Mouse (Mus musculus): ENCODE measurements around the gene Fxyd3. TPM values are rescaled to one million over a fixed set of nuclear protein-coding genes. Genes with fewer than 3 reads are reported as not detected.

The Fxyd3 gene
- 108 and 127 TPM in 2 replicates for polyA plus RNA-seq (2015; fragmentation: Nextera tagmentation; extraction: Ambion mirVana)

- no peak within 1 kb of the TSS for H3K9ac ChIP-seq
- H3K27me3 ChIP-seq, result no peaks in the 10 kb centered on the region
- H3K36me3 ChIP-seq, result no peaks in the 10 kb centered on the region
- H3K4me3 ChIP-seq (replicated peaks), result peak within 1 kb of the TSS; percentile 25
- 0 out of 2 replicates have a peak, but pooled peaks have one; percentile 17 for ATAC-seq (ENCODE audit: insufficient number of reproducible peaks, low FRiP score, low TSS enrichment, low read depth)
- no peaks in the 10 kb centered on the region for H3K9me3 ChIP-seq (replicated peaks)
- peak within 1 kb of the TSS; percentile 59 for H3K27ac ChIP-seq (replicated peaks)
- H3K4me1 ChIP-seq, result peaks cover 26% of the 10 kb centered on the region
- peak within 1 kb of the TSS; percentile 35 for H3K4me2 ChIP-seq (replicated peaks)
- 24% methylated on average over 5 of the region's 5 CpGs for WGBS
Observed at GRCm38 (mm10) chr7:31076492-31076891, at the start of gene Fxyd3. TSS of gene Fxyd3 (minus strand) at chr7:31076704.

DNA sequence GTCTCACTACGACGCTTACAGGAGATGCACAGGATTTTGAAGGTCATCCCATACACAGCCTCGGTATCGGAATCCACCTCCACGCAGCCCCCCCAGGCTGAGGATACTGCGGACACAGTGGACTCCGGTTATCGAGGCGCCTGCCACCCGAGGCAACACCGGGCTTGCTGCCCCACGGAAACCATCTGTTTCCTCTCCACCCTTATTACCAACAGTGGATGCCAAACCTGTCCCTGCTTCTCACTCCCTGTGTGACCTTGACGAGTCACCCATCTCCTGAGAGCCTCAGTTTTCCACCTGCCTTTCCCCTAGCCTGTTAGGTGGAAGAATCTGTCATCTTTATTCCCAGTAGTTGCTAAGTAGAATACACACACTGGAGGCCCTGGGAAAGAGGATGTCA lies 48.6 kb upstream of the Fxyd3 start:
- peaks cover 15% of the 10 kb centered on the region for H3K27me3 ChIP-seq
- H3K9me3 ChIP-seq (replicated peaks), result no peaks in the 10 kb centered on the region
- no peak overlapping the region for H3K4me3 ChIP-seq (replicated peaks)
- no peak overlapping the region for H3K4me2 ChIP-seq (replicated peaks)
- 78% methylated on average over 13 of the region's 13 CpGs for WGBS
- H3K9ac ChIP-seq, result no peak overlapping the region
- H3K27ac ChIP-seq (replicated peaks), result no peak overlapping the region
- peaks cover 16% of the 10 kb centered on the region for H3K36me3 ChIP-seq
- H3K4me1 ChIP-seq, result peaks cover 15% of the 10 kb centered on the region
- ATAC-seq (ENCODE audit: insufficient number of reproducible peaks, low FRiP score, low TSS enrichment, low read depth), result no peak

DNA sequence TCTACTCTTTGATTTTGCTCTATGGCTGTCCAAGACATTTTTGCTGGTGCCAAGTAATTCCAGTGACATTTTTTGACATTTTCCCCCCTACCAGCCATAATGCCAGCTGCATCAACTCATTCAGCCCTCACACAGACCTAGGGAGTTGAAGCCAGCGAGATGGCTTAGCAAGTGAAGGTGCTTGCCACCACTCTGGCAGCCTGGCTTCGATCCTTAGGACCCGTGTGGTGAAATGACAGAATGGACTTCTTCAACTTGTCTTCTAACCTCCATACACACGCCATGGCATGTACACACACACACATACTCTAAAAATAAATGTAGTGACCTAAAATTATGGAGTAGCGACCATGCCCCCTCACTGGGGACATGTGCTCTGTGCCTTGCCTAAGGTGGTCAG lies 47.9 kb upstream of the Fxyd3 start:
- H3K27me3 ChIP-seq, result peaks cover 15% of the 10 kb centered on the region
- H3K4me1 ChIP-seq, result peaks cover 15% of the 10 kb centered on the region
- WGBS, result 84% methylated on average over 5 of the region's 5 CpGs
- no peak overlapping the region for H3K27ac ChIP-seq (replicated peaks)
- H3K9me3 ChIP-seq (replicated peaks), result no peaks in the 10 kb centered on the region
- H3K9ac ChIP-seq, result no peak overlapping the region
- no peak overlapping the region for H3K4me3 ChIP-seq (replicated peaks)
- H3K36me3 ChIP-seq, result peaks cover 8% of the 10 kb centered on the region
- ATAC-seq (ENCODE audit: insufficient number of reproducible peaks, low FRiP score, low TSS enrichment, low read depth), result no peak
- H3K4me2 ChIP-seq (replicated peaks), result no peak overlapping the region

GRCm38 (mm10) chr7:31123697-31124096 lies 47.2 kb upstream of the Fxyd3 start:
- H3K9me3 ChIP-seq (replicated peaks), result no peaks in the 10 kb centered on the region
- H3K36me3 ChIP-seq, result peaks cover 1% of the 10 kb centered on the region; the same call in 1 of the 2 replicates
- peaks cover 15% of the 10 kb centered on the region for H3K27me3 ChIP-seq
- no peak overlapping the region for H3K9ac ChIP-seq
- no peak for ATAC-seq (ENCODE audit: insufficient number of reproducible peaks, low FRiP score, low TSS enrichment, low read depth)
- peaks cover 15% of the 10 kb centered on the region for H3K4me1 ChIP-seq
- no peak overlapping the region for H3K4me2 ChIP-seq (replicated peaks)
- WGBS, result 79% methylated on average over 3 of the region's 3 CpGs
- no peak overlapping the region for H3K27ac ChIP-seq (replicated peaks)
- H3K4me3 ChIP-seq (replicated peaks), result no peak overlapping the region

- H3K27ac ChIP-seq (replicated peaks), result no peak overlapping the region
- no peaks in the 10 kb centered on the region for H3K9me3 ChIP-seq (replicated peaks)
- H3K4me1 ChIP-seq, result peaks cover 15% of the 10 kb centered on the region
- no peak overlapping the region for H3K4me3 ChIP-seq (replicated peaks)
- no peak overlapping the region for H3K4me2 ChIP-seq (replicated peaks)
- H3K36me3 ChIP-seq, result no peaks in the 10 kb centered on the region
- H3K9ac ChIP-seq, result no peak overlapping the region
- 87% methylated on average over 16 of the region's 16 CpGs for WGBS
- ATAC-seq (ENCODE audit: insufficient number of reproducible peaks, low FRiP score, low TSS enrichment, low read depth), result no peak
- H3K27me3 ChIP-seq, result peaks cover 15% of the 10 kb centered on the region
Observed at GRCm38 (mm10) chr7:31122641-31123631, 46.4 kb upstream of the Fxyd3 start.

DNA sequence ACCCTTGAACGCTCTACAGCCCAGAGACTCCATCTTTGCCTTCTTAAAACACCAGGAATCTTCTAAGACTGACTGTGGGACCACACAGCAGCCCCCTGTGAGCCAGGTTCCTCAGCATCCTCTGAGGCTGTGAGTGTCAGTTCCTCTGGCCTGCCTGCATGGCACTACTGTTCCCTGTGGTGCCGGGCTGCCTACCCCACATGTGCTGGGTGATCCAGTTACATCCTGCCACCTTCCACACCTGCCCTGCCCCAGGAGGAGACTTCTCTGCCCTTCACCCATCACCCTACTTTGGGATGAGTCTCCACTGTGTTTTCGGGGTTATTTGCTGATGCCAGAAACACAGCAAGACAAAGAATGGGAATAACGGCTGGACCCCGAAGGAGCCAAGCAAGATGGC lies 43.1 kb upstream of the Fxyd3 start:
- no peak overlapping the region for H3K4me3 ChIP-seq (replicated peaks)
- WGBS, result 85% methylated on average over 5 of the region's 5 CpGs
- H3K27ac ChIP-seq (replicated peaks), result no peak overlapping the region
- H3K27me3 ChIP-seq, result peaks cover 2% of the 10 kb centered on the region; the same call in 1 of the 2 replicates
- H3K4me1 ChIP-seq, result peaks cover 16% of the 10 kb centered on the region
- no peaks in the 10 kb centered on the region for H3K36me3 ChIP-seq
- H3K4me2 ChIP-seq (replicated peaks), result no peak overlapping the region
- ATAC-seq (ENCODE audit: insufficient number of reproducible peaks, low FRiP score, low TSS enrichment, low read depth), result no peak
- no peaks in the 10 kb centered on the region for H3K9me3 ChIP-seq (replicated peaks)
- H3K9ac ChIP-seq, result no peak overlapping the region

DNA sequence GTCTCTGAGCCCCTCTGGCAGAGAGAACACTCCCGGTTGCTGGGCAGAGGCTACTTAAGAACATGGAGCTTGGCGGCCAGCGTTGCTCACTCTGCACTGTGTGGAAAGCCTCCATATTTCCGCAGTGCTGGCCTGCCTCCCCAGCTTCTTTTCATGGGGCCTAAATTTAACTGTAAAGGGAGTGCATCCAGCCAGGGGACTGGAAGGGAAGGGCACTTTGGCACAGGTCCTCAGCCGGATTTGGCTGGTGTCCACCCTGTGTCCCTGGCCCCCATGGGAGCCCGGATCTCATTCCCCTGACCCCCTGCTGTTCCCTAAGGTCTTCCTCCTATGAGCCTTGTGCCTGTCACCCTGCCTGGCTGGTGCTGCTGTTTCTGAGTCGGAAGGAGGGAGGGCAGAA lies 42.0 kb upstream of the Fxyd3 start:
- no peak for ATAC-seq (ENCODE audit: insufficient number of reproducible peaks, low FRiP score, low TSS enrichment, low read depth)
- Histone ChIP-seq H3K4me1 (peaks cover 16% of the 10 kb centered on the region), H3K9me3 (replicated peaks) (no peaks in the 10 kb centered on the region), H3K4me2 (replicated peaks) (no peak overlapping the region), H3K27me3 (no peaks in the 10 kb centered on the region), H3K4me3 (replicated peaks) (no peak overlapping the region), H3K36me3 (no peaks in the 10 kb centered on the region), H3K27ac (replicated peaks) (no peak overlapping the region), H3K9ac (no peak overlapping the region)
- WGBS, result 70% methylated on average over 7 of the region's 7 CpGs

DNA sequence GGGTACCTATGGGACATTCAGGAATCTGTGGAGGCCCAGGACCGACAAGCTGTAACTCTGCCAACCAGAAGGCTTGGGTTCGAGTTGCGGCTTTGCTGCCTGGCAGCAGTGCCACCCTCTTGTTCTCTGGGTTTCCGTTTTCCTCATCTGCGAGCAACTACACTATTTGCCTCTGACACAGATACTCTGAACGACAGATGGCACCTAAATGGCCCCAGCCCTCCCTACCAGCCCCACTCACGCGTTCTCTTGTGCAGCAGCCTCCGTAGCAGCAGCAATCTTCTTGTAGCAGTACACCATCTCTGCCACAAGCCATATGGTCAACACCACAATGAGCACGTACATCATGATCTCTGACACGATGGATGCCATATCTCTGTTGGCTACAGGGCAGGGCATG lies 41.0 kb upstream of the Fxyd3 start:
- no peak overlapping the region for H3K4me2 ChIP-seq (replicated peaks)
- H3K27me3 ChIP-seq, result no peaks in the 10 kb centered on the region
- no peaks in the 10 kb centered on the region for H3K9me3 ChIP-seq (replicated peaks)
- WGBS, result 84% methylated on average over 11 of the region's 11 CpGs
- ATAC-seq (ENCODE audit: insufficient number of reproducible peaks, low FRiP score, low TSS enrichment, low read depth), result no peak
- H3K27ac ChIP-seq (replicated peaks), result no peak overlapping the region
- no peak overlapping the region for H3K9ac ChIP-seq
- no peak overlapping the region for H3K4me3 ChIP-seq (replicated peaks)
- H3K4me1 ChIP-seq, result peaks cover 16% of the 10 kb centered on the region
- H3K36me3 ChIP-seq, result no peaks in the 10 kb centered on the region

- H3K36me3 ChIP-seq, result no peaks in the 10 kb centered on the region
- no peaks in the 10 kb centered on the region for H3K27me3 ChIP-seq
- H3K9ac ChIP-seq, result no peak overlapping the region
- no peak overlapping the region for H3K4me3 ChIP-seq (replicated peaks)
- H3K4me2 ChIP-seq (replicated peaks), result no peak overlapping the region
- 43% methylated on average over 16 of the region's 16 CpGs for WGBS
- H3K27ac ChIP-seq (replicated peaks), result no peak overlapping the region
- ATAC-seq (ENCODE audit: insufficient number of reproducible peaks, low FRiP score, low TSS enrichment, low read depth), result peak; percentile 31; the same call in 1 of the 2 replicates
- H3K4me1 ChIP-seq, result peaks cover 16% of the 10 kb centered on the region
- no peaks in the 10 kb centered on the region for H3K9me3 ChIP-seq (replicated peaks)
Observed at GRCm38 (mm10) chr7:31116721-31117145, 40.2 kb upstream of the Fxyd3 start.

GRCm38 (mm10) chr7:31115587-31116043 lies 39.1 kb upstream of the Fxyd3 start:
- ATAC-seq (ENCODE audit: insufficient number of reproducible peaks, low FRiP score, low TSS enrichment, low read depth), result 0 out of 2 replicates have a peak, but pooled peaks have one; percentile 1
- H3K27ac ChIP-seq (replicated peaks), result 0 out of 2 replicates have a peak overlapping the region, but pooled peaks have one; percentile 11

GRCm38 (mm10) chr7:31115182-31115581 lies 38.7 kb upstream of the Fxyd3 start, which contains the start of gene Hpn:
TSS of gene Hpn (minus strand) at chr7:31115290.
- no peaks in the 10 kb centered on the region for H3K9me3 ChIP-seq (replicated peaks)
- no peaks in the 10 kb centered on the region for H3K36me3 ChIP-seq
- H3K27me3 ChIP-seq, result no peaks in the 10 kb centered on the region
- H3K4me1 ChIP-seq, result peaks cover 16% of the 10 kb centered on the region
- H3K4me3 ChIP-seq (replicated peaks), result peak within 1 kb of the TSS; percentile 8
- ATAC-seq (ENCODE audit: insufficient number of reproducible peaks, low FRiP score, low TSS enrichment, low read depth), result no peak; the same call in 1 of the 2 replicates
- H3K4me2 ChIP-seq (replicated peaks), result peak within 1 kb of the TSS; percentile 32
- no peak within 1 kb of the TSS for H3K9ac ChIP-seq
- WGBS, result 15% methylated on average over 14 of the region's 15 CpGs
- H3K27ac ChIP-seq (replicated peaks), result peak within 1 kb of the TSS; percentile 11; the same call in 1 of the 2 replicates

More at GRCm38 (mm10) chr7:31115587-31116043, 39.1 kb upstream of the Fxyd3 start:
- Histone ChIP-seq H3K27me3 (no peaks in the 10 kb centered on the region), H3K9ac (no peak overlapping the region), H3K4me1 (peaks cover 16% of the 10 kb centered on the region), H3K9me3 (replicated peaks) (no peaks in the 10 kb centered on the region), H3K36me3 (no peaks in the 10 kb centered on the region), H3K4me3 (replicated peaks) (no peak overlapping the region), H3K4me2 (replicated peaks) (peak overlapping the region; percentile 32)
- 24% methylated on average over 17 of the region's 17 CpGs for WGBS

Data from embryonic facial prominence, embryonic 15.5 days (tissue).